ENCODE assay signal across 9 mouse cellular contexts in genomic region chr4:152120311-152121182, GRCm38 (mm10). TPM values are rescaled to one million over a fixed set of nuclear protein-coding genes. Genes with fewer than 3 reads are reported as not detected.
DNase-seq lines count a peak whose midpoint lies in the region; ATAC-seq and TF ChIP-seq lines count a peak whose summit lies in the region.
"Had no signal": no experiment of that assay in that cellular context is flagged by ENCODE, and none has a peak within 500 bp of the region (broad histone marks: within the 10 kb centered on the region; RNA-seq: fewer than 3 reads in every experiment).

No protein-coding gene starts in this region.

- peaks cover 89% of the 10 kb centered on the region for H3K27me3 ChIP-seq in heart, embryonic 11.5 days (ENCODE audit: control insufficient read depth, insufficient read depth, low read length)
- peaks cover 92% of the 10 kb centered on the region for H3K27me3 ChIP-seq in CH12.LX (replicated peaks)
- peaks cover 100% of the 10 kb centered on the region for H3K27me3 ChIP-seq in hindbrain, embryonic 10.5 days (ENCODE audit: insufficient read depth, poor library complexity, severe bottlenecking)
- peaks cover 100% of the 10 kb centered on the region for H3K27me3 ChIP-seq in midbrain, embryonic 13.5 days

- WGBS in heart, embryonic 11.5 days (ENCODE audit: insufficient replicate concordance), result 2% methylated on average over 31 of the region's 31 CpGs
- WGBS in hindbrain, embryonic 10.5 days, result 1% methylated on average over 31 of the region's 31 CpGs
- WGBS in midbrain, embryonic 13.5 days, result under 1% methylated on average over 31 of the region's 31 CpGs

- no peak overlapping the region for H3K9ac ChIP-seq in heart, embryonic 11.5 days (ENCODE audit: low read depth, low read length)
- H3K9ac ChIP-seq in CH12.LX (ENCODE audit: insufficient read depth, low read depth), result peak overlapping the region; percentile 41
- no peak overlapping the region for H3K9ac ChIP-seq in midbrain, embryonic 13.5 days (replicated peaks)

- no peak for TF ChIP-seq RAD21 in CH12.LX (IDR thresholded peaks at IDR 0.05; ENCODE audit: low read depth, low read length)

- peaks cover 29% of the 10 kb centered on the region for H3K4me1 ChIP-seq in heart, embryonic 11.5 days (ENCODE audit: control insufficient read depth, insufficient read depth, low read length)
- peaks cover 25 to 48% of the 10 kb centered on the region in 2 experiments for H3K4me1 ChIP-seq in CH12.LX (ENCODE audit: control insufficient read depth in 1 of 2, insufficient read depth in 2 of 2)
- H3K4me1 ChIP-seq in hindbrain, embryonic 10.5 days (replicated peaks), result peaks cover 47% of the 10 kb centered on the region
- peaks cover 38% of the 10 kb centered on the region for H3K4me1 ChIP-seq in midbrain, embryonic 13.5 days (replicated peaks)

- H3K79me2 ChIP-seq in CH12.LX (replicated peaks; ENCODE audit: control insufficient read depth, extremely low read depth, insufficient read depth, poor library complexity, severe bottlenecking), result no peaks in the 10 kb centered on the region

- peak; percentile 43; the same call in 1 of the 2 replicates for TF ChIP-seq POLR2A in CH12.LX (IDR thresholded peaks at IDR 0.05; ENCODE audit: low read depth, low read length)

- no peaks in the 10 kb centered on the region for H3K36me3 ChIP-seq in heart, embryonic 11.5 days (ENCODE audit: control insufficient read depth, insufficient read depth, low read length)
- H3K36me3 ChIP-seq in CH12.LX (replicated peaks in 1 of 2; ENCODE audit: control insufficient read depth in 1 of 2, insufficient read depth in 1 of 2, low read length in 1 of 2), result no peaks in the 10 kb centered on the region
- no peaks in the 10 kb centered on the region for H3K36me3 ChIP-seq in hindbrain, embryonic 10.5 days
- no peaks in the 10 kb centered on the region for H3K36me3 ChIP-seq in midbrain, embryonic 13.5 days

- in situ Hi-C loops in CH12.LX (cut with MboI; ENCODE audit: low pct_ligation_motif_present, low pct_unique_long_range_greater_than_20kb, low sequenced_read_pairs), result no loop called here

- intact Hi-C loops in heart, postnatal 36 days (cut with DNase I), result no loop called here

- no peaks in the 10 kb centered on the region for H3K9me3 ChIP-seq in heart, embryonic 11.5 days (replicated peaks; ENCODE audit: control insufficient read depth, low read length)
- H3K9me3 ChIP-seq in CH12.LX (replicated peaks; ENCODE audit: low read length), result peaks cover 7% of the 10 kb centered on the region
- H3K9me3 ChIP-seq in hindbrain, embryonic 10.5 days, result no peaks in the 10 kb centered on the region
- H3K9me3 ChIP-seq in midbrain, embryonic 13.5 days, result no peaks in the 10 kb centered on the region

- H3K4me3 ChIP-seq in heart, embryonic 11.5 days (ENCODE audit: low read depth, low read length), result peak overlapping the region; percentile 30
- H3K4me3 ChIP-seq in CH12.LX (replicated peaks in 1 of 3; ENCODE audit: low read depth in 2 of 3, low read length in 2 of 3, poor library complexity in 1 of 3), result peak overlapping the region; percentile 18 to 54 (median 38)
- peak overlapping the region; percentile 39 for H3K4me3 ChIP-seq in hindbrain, embryonic 10.5 days
- peak overlapping the region; percentile 18 for H3K4me3 ChIP-seq in midbrain, embryonic 13.5 days (replicated peaks)

- TF ChIP-seq EP300 in CH12.LX (IDR thresholded peaks at IDR 0.05; ENCODE audit: low read length), result no peak; the same call in none of the 2 replicates

- H3K4me2 ChIP-seq in heart, embryonic 11.5 days, result peak overlapping the region; percentile 55
- H3K4me2 ChIP-seq in CH12.LX (ENCODE audit: insufficient read depth, low read depth, poor library complexity, severe bottlenecking), result peak overlapping the region; percentile 55
- peak overlapping the region; percentile 28 for H3K4me2 ChIP-seq in midbrain, embryonic 13.5 days (replicated peaks)

- DNase-seq in heart, postnatal 36 days, result no peak
- DNase-seq in CH12.LX (ENCODE audit: extremely low read depth), result peak; percentile 70
- DNase-seq in hindbrain, embryonic 10.5 days (ENCODE audit: low spot score), result no peak
- DNase-seq in c-Kit-positive CD71-positive TER-119-positive erythroid progenitor cells, embryonic 14.5 days (ENCODE audit: low spot score), result no peak
- no peak for DNase-seq in cerebellum, adult 9-10 months
- DNase-seq in layer of hippocampus, adult 18-20 months (ENCODE audit: low spot score in 2 of 2), result no peak

- TF ChIP-seq CTCF in CH12.LX (conservative IDR thresholded peaks at IDR 0.05 in 1 of 2, IDR thresholded peaks at IDR 0.05 in 1 of 2; ENCODE audit: low read depth in 2 of 2, low read length in 2 of 2), result no peak

- dilution Hi-C loops in CH12.LX (cut with MboI; ENCODE audit: extremely low pct_ligation_motif_present, extremely low pct_unique_long_range_greater_than_20kb, low sequenced_read_pairs), result no loop called here

- no peak for ATAC-seq in heart, embryonic 11.5 days (replicated peaks; ENCODE audit: insufficient number of reproducible peaks, low FRiP score, low TSS enrichment)
- no peak for ATAC-seq in midbrain, embryonic 13.5 days

- no peak overlapping the region for H3K27ac ChIP-seq in heart, embryonic 11.5 days (ENCODE audit: low read depth, low read length)
- peak overlapping the region; percentile 67 for H3K27ac ChIP-seq in CH12.LX (ENCODE audit: insufficient read depth, low read depth)
- no peak overlapping the region for H3K27ac ChIP-seq in hindbrain, embryonic 10.5 days
- H3K27ac ChIP-seq in midbrain, embryonic 13.5 days, result no peak overlapping the region

TF ChIP-seq in CH12.LX, 34 proteins besides CTCF, POLR2A, EP300 and RAD21 (continues in another document):
- TF ChIP-seq ZMIZ1 (IDR thresholded peaks at IDR 0.05; ENCODE audit: low read depth, low read length), result no peak
- no peak for TF ChIP-seq SMC3 (IDR thresholded peaks at IDR 0.05; ENCODE audit: low read depth, low read length)
- TF ChIP-seq BHLHE40 (IDR thresholded peaks at IDR 0.05; ENCODE audit: low read depth, low read length), result peak; percentile 69
- TF ChIP-seq ELF1 (IDR thresholded peaks at IDR 0.05; ENCODE audit: low read depth, low read length), result no peak; the same call in none of the 2 replicates
- TF ChIP-seq E2F4 (IDR thresholded peaks at IDR 0.05; ENCODE audit: insufficient replicate concordance, low read depth, low read length), result no peak
- no peak for TF ChIP-seq JUND (conservative IDR thresholded peaks at IDR 0.05; ENCODE audit: low read depth, low read length)
- no peak for TF ChIP-seq MAFK (IDR thresholded peaks at IDR 0.05; ENCODE audit: insufficient replicate concordance, low read length)
- no peak for TF ChIP-seq NELFE (IDR thresholded peaks at IDR 0.05; ENCODE audit: low read depth, low read length)
- no peak for TF ChIP-seq CHD2 (IDR thresholded peaks at IDR 0.05; ENCODE audit: low read length)
- TF ChIP-seq TCF12 (IDR thresholded peaks at IDR 0.05; ENCODE audit: low read depth, low read length), result peak; percentile 39; the same call in 1 of the 2 replicates
- no peak for TF ChIP-seq ZKSCAN1 (IDR thresholded peaks at IDR 0.05; ENCODE audit: borderline replicate concordance, low read depth, low read length)

RNA-seq across cellular contexts. Expression of gene Tnfrsf25, which starts 4.8 kb away (rescaled TPM):
- polyA plus RNA-seq in heart, embryonic 11.5 days (2014; fragmentation: Nextera tagmentation; extraction: Ambion mirVana), result 0.27 and 0.58 TPM in 2 replicates
- 1 to 10 TPM in 1 of 2 experiments, under 1 TPM in 1; 0.81 to 3.2 TPM for total RNA-seq in heart, postnatal 36 days (2021)
- total RNA-seq in CH12.LX (2012; rRNA removed), result 0.38 and 1.5 TPM in 2 replicates
- total RNA-seq in CH12.LX (2014; rRNA removed), result not detected in 2 replicates
- not detected in 2 replicates for polyA plus RNA-seq in CH12.LX (2012; ENCODE audit: insufficient read length, low read depth)
- 0.70 and 0.82 TPM in 2 replicates for polyA plus RNA-seq in hindbrain, embryonic 10.5 days (2016; fragmentation: Nextera tagmentation; extraction: Ambion mirVana)
- 0.87 and 0.97 TPM in 2 replicates for polyA plus RNA-seq in midbrain, embryonic 13.5 days (2015; fragmentation: Nextera tagmentation; extraction: Ambion mirVana)
- 10 to 100 TPM; 40.4 to 49.5 TPM for total RNA-seq in layer of hippocampus, adult 18-20 months (2021)
- total RNA-seq: G1E had no signal
- polyA plus RNA-seq: G1E had no signal

RNA-seq across cellular contexts. Expression of gene Espn, which starts 31.6 kb away (rescaled TPM):
- 0.90 and 1.3 TPM in 2 replicates for polyA plus RNA-seq in heart, embryonic 11.5 days (2014; fragmentation: Nextera tagmentation; extraction: Ambion mirVana)
- total RNA-seq in heart, postnatal 36 days (2021), result 1 to 10 TPM; 1.8 to 2.7 TPM
- total RNA-seq in CH12.LX (2012; rRNA removed) (0.04 and 0.25 TPM in 2 replicates), CH12.LX (2014; rRNA removed) (not detected in 2 replicates)
- 0.08 TPM in 1 of 2 replicates, not detected in the other for polyA plus RNA-seq in CH12.LX (2012; ENCODE audit: insufficient read length, low read depth)
- polyA plus RNA-seq in hindbrain, embryonic 10.5 days (2016; fragmentation: Nextera tagmentation; extraction: Ambion mirVana), result 1.6 and 6.5 TPM in 2 replicates
- 0.07 TPM in 1 of 2 replicates, not detected in the other for polyA plus RNA-seq in midbrain, embryonic 13.5 days (2015; fragmentation: Nextera tagmentation; extraction: Ambion mirVana)
- total RNA-seq in layer of hippocampus, adult 18-20 months (2021), result 1 to 10 TPM; 2.8 to 3.0 TPM

RNA-seq across cellular contexts. Expression of gene Hes2, which starts 38.1 kb away (rescaled TPM):
- 0.07 TPM in 1 of 2 replicates, not detected in the other for polyA plus RNA-seq in heart, embryonic 11.5 days (2014; fragmentation: Nextera tagmentation; extraction: Ambion mirVana)
- total RNA-seq in heart, postnatal 36 days (2021), result not detected
- total RNA-seq in CH12.LX (2012; rRNA removed) (not detected in 2 replicates), CH12.LX (2014; rRNA removed) (not detected in 2 replicates)
- not detected in 2 replicates for polyA plus RNA-seq in CH12.LX (2012; ENCODE audit: insufficient read length, low read depth)
- 4.2 and 4.7 TPM in 2 replicates for polyA plus RNA-seq in hindbrain, embryonic 10.5 days (2016; fragmentation: Nextera tagmentation; extraction: Ambion mirVana)
- polyA plus RNA-seq in midbrain, embryonic 13.5 days (2015; fragmentation: Nextera tagmentation; extraction: Ambion mirVana), result 0.26 and 0.28 TPM in 2 replicates
- total RNA-seq in layer of hippocampus, adult 18-20 months (2021), result not detected

RNA-seq across cellular contexts. Expression of gene Plekhg5, which starts 48.2 kb away (rescaled TPM):
- polyA plus RNA-seq in heart, embryonic 11.5 days (2014; fragmentation: Nextera tagmentation; extraction: Ambion mirVana), result 6.6 and 7.0 TPM in 2 replicates
- total RNA-seq in heart, postnatal 36 days (2021), result 10 to 100 TPM; 14.9 to 21.9 TPM
- 1.6 and 2.1 TPM in 2 replicates for total RNA-seq in CH12.LX (2012; rRNA removed)
- 0.05 and 0.09 TPM in 2 replicates for total RNA-seq in CH12.LX (2014; rRNA removed)
- 0.82 and 1.1 TPM in 2 replicates for polyA plus RNA-seq in CH12.LX (2012; ENCODE audit: insufficient read length, low read depth)
- polyA plus RNA-seq in hindbrain, embryonic 10.5 days (2016; fragmentation: Nextera tagmentation; extraction: Ambion mirVana), result 9.6 and 12.4 TPM in 2 replicates
- polyA plus RNA-seq in midbrain, embryonic 13.5 days (2015; fragmentation: Nextera tagmentation; extraction: Ambion mirVana), result 8.4 and 8.5 TPM in 2 replicates
- total RNA-seq in layer of hippocampus, adult 18-20 months (2021), result 100 to 1,000 TPM; 147 to 149 TPM

RNA-seq across cellular contexts. Expression of gene Acot7, which starts 57.4 kb away (rescaled TPM):
- 53.1 and 53.6 TPM in 2 replicates for polyA plus RNA-seq in heart, embryonic 11.5 days (2014; fragmentation: Nextera tagmentation; extraction: Ambion mirVana)
- 10 to 100 TPM; 58.7 to 59.1 TPM for total RNA-seq in heart, postnatal 36 days (2021)
- total RNA-seq in CH12.LX (2012; rRNA removed) (55.1 and 61.6 TPM in 2 replicates), CH12.LX (2014; rRNA removed) (29.0 TPM in 2 replicates)
- polyA plus RNA-seq in CH12.LX (2012; ENCODE audit: insufficient read length, low read depth), result 71.1 and 83.3 TPM in 2 replicates
- polyA plus RNA-seq in hindbrain, embryonic 10.5 days (2016; fragmentation: Nextera tagmentation; extraction: Ambion mirVana), result 90.0 and 118 TPM in 2 replicates
- 206 and 218 TPM in 2 replicates for polyA plus RNA-seq in midbrain, embryonic 13.5 days (2015; fragmentation: Nextera tagmentation; extraction: Ambion mirVana)
- total RNA-seq in layer of hippocampus, adult 18-20 months (2021), result 100 to 1,000 TPM; 329 to 352 TPM
